Mouse (Mus musculus) CD8-positive naive resting alpha-beta T cell, adult 57 days (primary cell): Measurements from ENCODE around the gene Chd1. TPM values are rescaled to one million over a fixed set of nuclear protein-coding genes. Genes with fewer than 3 reads are reported as not detected.

Source experiments
- total RNA-seq: library from RNA; stranded (reverse); gene quantifications from one replicate; pipeline ENCODE4 v1.2.4, GENCODE M21; 2023

The Chd1 gene
- total RNA-seq = 111 TPM

DNA sequence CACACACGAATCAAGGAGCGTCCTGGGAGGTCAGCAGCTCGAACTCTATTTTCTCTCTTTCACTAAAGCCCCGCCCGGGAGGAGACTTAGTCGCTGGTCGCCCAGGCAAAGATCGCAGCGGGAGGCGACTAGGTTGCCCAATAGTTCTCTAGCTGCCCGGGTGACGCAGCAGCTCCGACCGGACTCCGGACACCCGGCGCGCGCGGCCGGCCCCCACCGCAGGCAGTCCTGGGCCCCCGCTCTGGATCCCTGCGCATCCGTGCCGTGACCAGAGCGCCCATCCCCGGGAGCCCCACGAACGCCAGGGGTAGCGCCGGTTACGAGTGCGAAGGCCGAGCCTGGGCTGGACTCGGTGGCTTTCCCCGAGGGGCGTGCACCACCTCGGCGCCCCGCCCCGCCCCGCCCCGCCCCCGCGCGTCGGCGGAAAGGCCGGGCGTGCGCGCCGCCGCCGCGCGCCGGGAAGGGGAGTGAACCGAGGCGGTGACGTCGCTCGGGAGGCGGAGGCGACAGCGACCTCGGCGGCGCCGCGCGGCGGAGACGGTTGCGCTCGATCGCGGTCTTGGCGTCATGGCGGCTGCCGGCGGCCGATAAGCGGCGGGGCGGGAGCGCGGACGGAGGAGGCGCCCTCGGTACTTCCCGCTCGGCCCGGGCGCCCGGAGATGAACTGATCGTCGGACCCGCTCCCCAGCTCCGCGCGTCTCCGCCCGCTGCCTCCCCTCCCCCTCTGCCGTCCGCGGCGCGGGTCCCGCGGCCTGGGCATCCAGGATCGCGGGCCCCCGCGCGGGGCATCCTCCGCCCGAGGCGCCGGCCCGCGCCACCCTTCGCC, at the start of gene Chd1:
Chd1 (plus strand) TSS at position 493 of the 826 bp plus-strand sequence.

Other genes with a start within 250 kb of the Chd1 start
- gene Psmb1, start 205.2 kb upstream of the Chd1 start, total RNA-seq = 120 TPM
- gene Tbp, start 205.1 kb upstream of the Chd1 start, total RNA-seq = 47.5 TPM
- 53.7 TPM for gene Pdcd2, start 177.7 kb upstream of the Chd1 start, total RNA-seq
- gene Prdm9, start 140.6 kb upstream of the Chd1 start, total RNA-seq = 17.9 TPM
- 5.1 TPM for gene Rgmb, start 126.1 kb downstream of the Chd1 start, total RNA-seq